Mouse (Mus musculus) C2C12 (cell line): Measurements from ENCODE around the gene Mthfsd.

Source experiments
- CEBPB ChIP-seq: IDR thresholded peaks from one replicate; pipeline ENCODE4 v1.6.1; 2011; ENCODE audit warnings: low read depth, mild to moderate bottlenecking, control low read depth, moderate library complexity
- CTCF ChIP-seq: IDR thresholded peaks from one replicate; pipeline ENCODE4 v1.5.1; 2011; ENCODE audit not compliant: control insufficient read depth, insufficient read depth, insufficient read length
- FOSL1 ChIP-seq: IDR thresholded peaks from one replicate; pipeline ENCODE4 v1.8.0; 2011; ENCODE audit warnings: mild to moderate bottlenecking, low read length; ENCODE audit not compliant: poor library complexity, insufficient read depth, severe bottlenecking
- MAX ChIP-seq: IDR thresholded peaks from one replicate; pipeline ENCODE4 v1.6.1; 2011; ENCODE audit warnings: mild to moderate bottlenecking, control low read depth
- MYOD1 ChIP-seq: IDR thresholded peaks from one replicate; pipeline ENCODE4 v1.6.1; 2011; ENCODE audit warnings: low read depth; ENCODE audit not compliant: control insufficient read depth, insufficient read length
- MYOG ChIP-seq: IDR thresholded peaks from one replicate; pipeline ENCODE4 v1.6.1; 2011; ENCODE audit not compliant: control insufficient read depth, insufficient read length; ENCODE audit errors: extremely low read depth
- USF1 ChIP-seq: IDR thresholded peaks from one replicate; pipeline ENCODE4 v1.6.1; 2011; ENCODE audit warnings: low read depth, mild to moderate bottlenecking, control low read depth, moderate library complexity

- TF ChIP-seq MYOD1 (no peak), CTCF (no peak), MAX (no peak), USF1 (no peak), MYOG (no peak), CEBPB (no peak), FOSL1 (no peak)
Measured at GRCm38 (mm10) chr8:121090716-121091115, 17.5 kb downstream of the Mthfsd start.
